Mouse (Mus musculus) myocyte (in vitro differentiated cells): Measurements from ENCODE around the gene 1810043G02Rik.

Experiments used
- MAX ChIP-seq: IDR thresholded peaks from one replicate; pipeline ENCODE4 v1.6.1; 2011; ENCODE audit warnings: low read depth, mild to moderate bottlenecking, control low read depth
- POLR2A ChIP-seq: IDR thresholded peaks from one replicate; pipeline ENCODE4 v1.6.1; 2011; ENCODE audit warnings: low read depth, mild to moderate bottlenecking, control low read depth, moderate library complexity; ENCODE audit not compliant: insufficient read length
- POLR2AphosphoS2 ChIP-seq: IDR thresholded peaks from one replicate; pipeline ENCODE4 v1.6.1; 2011; ENCODE audit warnings: low read depth, control low read depth; ENCODE audit not compliant: insufficient read length
- REST ChIP-seq: IDR thresholded peaks from one replicate; pipeline ENCODE4 v1.6.1; 2011; ENCODE audit warnings: mild to moderate bottlenecking, control low read depth, moderate library complexity; ENCODE audit not compliant: insufficient read depth, insufficient read length
- SRF ChIP-seq: IDR thresholded peaks from one replicate; pipeline ENCODE4 v1.6.1; 2011; ENCODE audit warnings: low read depth; ENCODE audit not compliant: control insufficient read depth, insufficient read length
- TCF12 ChIP-seq: IDR thresholded peaks from one replicate; pipeline ENCODE4 v1.6.1; 2011; ENCODE audit warnings: mild to moderate bottlenecking, control low read depth; ENCODE audit not compliant: poor library complexity, insufficient read depth, severe bottlenecking
- USF1 ChIP-seq: IDR thresholded peaks from one replicate; pipeline ENCODE4 v1.6.1; 2011; ENCODE audit warnings: low read depth, mild to moderate bottlenecking, control low read depth, moderate library complexity

DNA sequence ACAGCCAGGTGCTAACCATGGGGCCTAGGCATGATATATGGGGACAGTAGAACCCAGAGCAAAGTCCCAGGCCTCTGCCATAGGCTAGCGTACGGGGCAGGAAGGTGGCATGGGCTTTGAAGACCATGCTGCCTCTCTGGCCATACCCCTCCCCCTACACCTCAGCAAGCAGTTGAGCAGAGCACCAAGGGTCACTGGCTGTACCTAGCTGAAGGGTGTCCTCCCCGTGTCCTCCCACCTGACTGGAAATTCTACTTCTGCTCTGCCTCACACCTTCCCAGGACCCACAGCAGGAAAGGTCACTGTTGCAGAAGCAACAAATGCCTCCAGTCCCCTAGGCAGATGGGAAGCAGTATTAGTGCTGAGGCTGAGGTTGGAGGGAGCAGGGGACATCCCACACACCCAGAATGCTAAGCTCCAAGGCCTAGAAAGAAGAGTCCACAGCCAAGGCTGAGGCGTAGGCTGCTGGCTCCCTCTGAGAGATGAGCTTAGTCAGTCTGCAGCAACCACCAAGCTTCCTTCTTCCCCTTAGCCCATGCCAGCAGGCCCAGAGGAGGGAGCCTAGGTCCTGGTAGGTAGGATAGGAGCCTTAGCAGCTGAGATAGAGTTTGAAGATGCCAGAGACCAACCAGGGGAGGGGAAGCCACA lies 27.6 kb downstream of the 1810043G02Rik start:
- no peak for TF ChIP-seq TCF12
- TF ChIP-seq USF1, result no peak
- TF ChIP-seq POLR2AphosphoS2, result no peak
- no peak for TF ChIP-seq POLR2A
- TF ChIP-seq SRF, result no peak
- TF ChIP-seq REST, result no peak
- TF ChIP-seq MAX, result no peak
